Mouse (Mus musculus) hindlimb bud, embryonic 11.5 days (tissue): ENCODE data around the gene Alkbh6.

Source experiments
- DNase-seq: peaks from one replicate; pipeline ENCODE4 v3.0.0-alpha.2; 2012; ENCODE audit warnings: low read depth, low spot score; ENCODE audit errors: extremely low spot score

The Alkbh6 gene

GRCm38 (mm10) chr7:30308076-30309005 is at the start of gene Alkbh6:
Gene Alkbh6 (plus strand): TSS chr7:30308717.
- DNase-seq = peak; percentile 70

- DNase-seq = no peak
These were observed 43.5 kb upstream of the Alkbh6 start for GRCm38 (mm10) chr7:30265041-30265440.

GRCm38 (mm10) chr7:30265531-30265930 is 43.0 kb upstream of the Alkbh6 start:
- DNase-seq = no peak

- DNase-seq = no peak
These were observed 42.6 kb upstream of the Alkbh6 start for GRCm38 (mm10) chr7:30265935-30266334.

GRCm38 (mm10) chr7:30266780-30267179 is 41.7 kb upstream of the Alkbh6 start:
- no peak for DNase-seq

GRCm38 (mm10) chr7:30269641-30270040 is 38.9 kb upstream of the Alkbh6 start:
- no peak for DNase-seq

- no peak for DNase-seq
These were observed 34.1 kb upstream of the Alkbh6 start for GRCm38 (mm10) chr7:30274383-30274782.

- DNase-seq = no peak
These were observed 29.6 kb upstream of the Alkbh6 start for GRCm38 (mm10) chr7:30278911-30279310.

GRCm38 (mm10) chr7:30279536-30279935 is 29.0 kb upstream of the Alkbh6 start:
- peak; percentile 46 for DNase-seq

- peak; percentile 82 for DNase-seq
These were observed 28.4 kb upstream of the Alkbh6 start, which contains the start of the genes Thap8 and Wdr62 for GRCm38 (mm10) chr7:30279951-30280669. Gene Thap8 (plus strand): TSS chr7:30280094. Gene Wdr62 (minus strand): TSS chr7:30280419.

- DNase-seq = peak; percentile 62
These were observed 27.8 kb upstream of the Alkbh6 start for GRCm38 (mm10) chr7:30280670-30281138.

GRCm38 (mm10) chr7:30281522-30281921 is 27.0 kb upstream of the Alkbh6 start:
- DNase-seq = no peak

- DNase-seq = no peak
These were observed 25.8 kb upstream of the Alkbh6 start for GRCm38 (mm10) chr7:30282740-30283139.

GRCm38 (mm10) chr7:30286701-30287410 is 21.7 kb upstream of the Alkbh6 start:
- DNase-seq = no peak

- no peak for DNase-seq
These were observed 20.5 kb upstream of the Alkbh6 start for GRCm38 (mm10) chr7:30288046-30288445.

GRCm38 (mm10) chr7:30289071-30289713 is 19.3 kb upstream of the Alkbh6 start:
- no peak for DNase-seq

GRCm38 (mm10) chr7:30289714-30290399 is 18.7 kb upstream of the Alkbh6 start:
- no peak for DNase-seq

GRCm38 (mm10) chr7:30291215-30292131 is 17.0 kb upstream of the Alkbh6 start, which contains the start of gene Clip3:
Gene Clip3 (plus strand): TSS chr7:30291728.
- peak; percentile 22 for DNase-seq

GRCm38 (mm10) chr7:30293795-30294194 is 14.7 kb upstream of the Alkbh6 start:
- DNase-seq = no peak
